Mouse (Mus musculus): Measurements from ENCODE around the gene C1qc. TPM values are rescaled to one million over a fixed set of nuclear protein-coding genes. Genes with fewer than 3 reads are reported as not detected.

Gene C1qc
- polyA plus RNA-seq, 1 experiment from 2014 or later, result 18.5 TPM

DNA sequence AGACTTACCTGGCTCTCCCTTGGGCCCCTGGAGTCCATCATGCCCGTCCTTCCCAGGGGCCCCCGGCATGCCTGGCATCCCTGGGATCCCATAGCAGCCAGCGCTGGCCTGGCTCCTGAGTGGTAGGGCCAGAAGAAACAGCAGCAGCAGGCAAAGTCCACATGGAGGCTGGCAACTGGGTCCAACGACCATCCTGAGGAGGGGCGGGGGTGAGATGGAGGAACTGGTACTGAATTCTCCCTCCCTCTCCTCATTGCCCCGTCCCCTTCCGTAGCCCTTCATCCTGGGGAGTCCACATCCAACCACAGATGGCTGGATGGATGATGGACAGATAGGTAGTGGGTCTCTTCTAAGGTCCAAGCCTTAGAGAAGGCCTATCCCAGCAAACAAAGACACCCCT lies 494 bp downstream of the C1qc start:
- Histone ChIP-seq H3K4me3 (no peak overlapping the region), H3K27ac (no peak overlapping the region), H3K36me3 (no peaks in the 10 kb centered on the region), H3K27me3 (ENCODE audit: insufficient read depth, poor library complexity, severe bottlenecking) (peaks cover 72% of the 10 kb centered on the region), H3K9me3 (no peaks in the 10 kb centered on the region), H3K4me1 (replicated peaks) (peaks cover 21% of the 10 kb centered on the region)
- no peak for DNase-seq (ENCODE audit: low spot score)
- 66% methylated on average over 7 of the region's 7 CpGs for WGBS

- no peak overlapping the region for H3K27ac ChIP-seq
- WGBS, result 86% methylated on average over 4 of the region's 4 CpGs
- H3K4me3 ChIP-seq, result no peak overlapping the region
- H3K4me1 ChIP-seq (replicated peaks), result peaks cover 23% of the 10 kb centered on the region
- no peaks in the 10 kb centered on the region for H3K36me3 ChIP-seq
- peaks cover 59% of the 10 kb centered on the region for H3K27me3 ChIP-seq (ENCODE audit: insufficient read depth, poor library complexity, severe bottlenecking)
- DNase-seq (ENCODE audit: low spot score), result no peak
- H3K9me3 ChIP-seq, result no peaks in the 10 kb centered on the region
Observed at GRCm38 (mm10) chr4:136891115-136891514, 1.8 kb downstream of the C1qc start.

GRCm38 (mm10) chr4:136889981-136890380 lies 2.9 kb downstream of the C1qc start:
- WGBS, result 90% methylated on average over 15 of the region's 15 CpGs
- H3K27me3 ChIP-seq (ENCODE audit: insufficient read depth, poor library complexity, severe bottlenecking), result peaks cover 48% of the 10 kb centered on the region

DNA sequence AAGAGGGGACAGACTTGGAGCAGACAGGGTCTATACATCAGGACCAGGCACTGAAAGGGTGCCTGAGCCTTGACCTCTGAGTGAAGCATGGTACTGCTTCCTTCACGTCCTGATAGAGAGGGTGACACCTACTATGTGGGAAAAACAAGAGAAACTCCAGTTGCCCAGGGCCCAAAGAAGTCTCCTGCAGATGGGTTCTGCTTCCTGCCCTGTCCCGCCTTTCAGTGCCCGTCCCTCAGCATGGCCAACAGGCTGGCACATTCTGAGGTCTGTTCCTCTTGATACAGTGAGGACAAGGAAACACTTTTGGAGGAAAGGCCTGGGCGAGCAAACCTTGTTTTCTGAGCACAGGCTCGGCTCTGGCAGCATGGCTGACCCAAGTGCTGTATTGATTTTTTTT lies 5.2 kb downstream of the C1qc start:
- Histone ChIP-seq H3K36me3 (no peaks in the 10 kb centered on the region), H3K4me1 (replicated peaks) (peaks cover 11% of the 10 kb centered on the region; the same call in 1 of the 2 replicates), H3K4me3 (no peak overlapping the region), H3K9me3 (no peaks in the 10 kb centered on the region), H3K27me3 (ENCODE audit: insufficient read depth, poor library complexity, severe bottlenecking) (peaks cover 27% of the 10 kb centered on the region), H3K27ac (no peak overlapping the region)
- DNase-seq (ENCODE audit: low spot score), result no peak
- WGBS, result 79% methylated on average over 5 of the region's 5 CpGs

More at GRCm38 (mm10) chr4:136889981-136890380, 2.9 kb downstream of the C1qc start:
- Histone ChIP-seq H3K27ac (no peak overlapping the region), H3K9me3 (no peaks in the 10 kb centered on the region), H3K4me3 (no peak overlapping the region), H3K36me3 (no peaks in the 10 kb centered on the region), H3K4me1 (replicated peaks) (peaks cover 18% of the 10 kb centered on the region)
- no peak for DNase-seq (ENCODE audit: low spot score)

DNA sequence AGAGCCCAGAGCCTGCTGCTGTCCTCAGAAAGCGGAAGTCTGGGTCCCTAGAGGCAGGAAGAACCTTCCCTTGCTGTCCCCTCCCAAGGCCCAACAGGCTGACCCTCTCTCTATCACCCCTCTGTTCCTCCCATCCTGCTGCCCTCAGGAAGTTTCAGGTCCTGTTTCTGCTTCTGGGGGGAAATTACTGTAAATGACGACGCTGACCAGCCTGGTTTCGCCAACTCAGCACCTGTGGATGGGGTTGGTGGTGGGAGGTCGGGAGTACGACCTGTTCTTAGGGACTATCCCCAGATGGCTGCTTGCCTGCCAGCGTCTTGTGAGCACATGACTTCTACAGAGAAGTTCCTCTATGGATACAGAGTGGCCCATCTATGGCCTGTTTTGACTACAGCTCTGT lies 6.8 kb downstream of the C1qc start, which contains the start of gene C1qb:
C1qb (minus strand) TSS at position 87 of the 400 bp plus-strand sequence.
- Histone ChIP-seq H3K27me3 (ENCODE audit: insufficient read depth, poor library complexity, severe bottlenecking) (peaks cover 12% of the 10 kb centered on the region), H3K36me3 (no peaks in the 10 kb centered on the region), H3K9me3 (no peaks in the 10 kb centered on the region), H3K4me3 (no peak within 1 kb of the TSS), H3K4me1 (replicated peaks) (peaks cover 11% of the 10 kb centered on the region; the same call in 1 of the 2 replicates), H3K27ac (no peak within 1 kb of the TSS)
- WGBS, result 78% methylated on average over 7 of the region's 7 CpGs
- no peak for DNase-seq (ENCODE audit: low spot score)

DNA sequence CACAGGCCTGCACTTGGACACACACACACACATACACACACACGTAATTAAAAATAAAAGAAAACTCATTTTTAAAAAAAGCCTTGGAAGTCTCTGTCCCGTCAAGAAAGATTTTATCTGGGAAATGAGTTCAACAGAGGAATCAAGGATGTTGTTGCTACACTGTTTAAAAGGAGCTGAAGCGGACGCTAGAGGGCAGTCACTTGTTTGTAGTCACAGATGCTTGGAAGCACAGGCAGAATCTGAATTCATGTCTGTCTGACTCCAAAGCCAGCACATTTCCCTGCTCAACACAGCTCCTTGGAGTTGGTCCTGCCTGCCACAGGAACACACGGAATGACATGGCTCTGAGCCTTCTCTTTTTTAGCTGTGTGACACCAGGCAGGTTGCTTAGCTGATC lies 14.3 kb downstream of the C1qc start:
- Histone ChIP-seq H3K4me1 (replicated peaks) (no peaks in the 10 kb centered on the region), H3K36me3 (no peaks in the 10 kb centered on the region), H3K9me3 (no peaks in the 10 kb centered on the region), H3K27me3 (ENCODE audit: insufficient read depth, poor library complexity, severe bottlenecking) (no peaks in the 10 kb centered on the region), H3K4me3 (no peak overlapping the region), H3K27ac (no peak overlapping the region)
- DNase-seq (ENCODE audit: low spot score), result no peak
- WGBS, result 24% methylated on average over 5 of the region's 5 CpGs

GRCm38 (mm10) chr4:136878171-136878570 lies 14.7 kb downstream of the C1qc start:
- 48% methylated on average over 8 of the region's 8 CpGs for WGBS

GRCm38 (mm10) chr4:136876971-136877370 lies 15.9 kb downstream of the C1qc start:
- no peaks in the 10 kb centered on the region for H3K27me3 ChIP-seq (ENCODE audit: insufficient read depth, poor library complexity, severe bottlenecking)
- H3K4me1 ChIP-seq (replicated peaks), result no peaks in the 10 kb centered on the region
- 22% methylated on average over 7 of the region's 7 CpGs for WGBS
- no peaks in the 10 kb centered on the region for H3K36me3 ChIP-seq
- H3K27ac ChIP-seq, result no peak overlapping the region
- peak; percentile 63 for DNase-seq (ENCODE audit: low spot score)
- H3K9me3 ChIP-seq, result no peaks in the 10 kb centered on the region
- H3K4me3 ChIP-seq, result no peak overlapping the region

More at GRCm38 (mm10) chr4:136878171-136878570, 14.7 kb downstream of the C1qc start:
- Histone ChIP-seq H3K36me3 (no peaks in the 10 kb centered on the region), H3K27me3 (ENCODE audit: insufficient read depth, poor library complexity, severe bottlenecking) (no peaks in the 10 kb centered on the region), H3K9me3 (no peaks in the 10 kb centered on the region), H3K4me3 (no peak overlapping the region), H3K4me1 (replicated peaks) (no peaks in the 10 kb centered on the region), H3K27ac (no peak overlapping the region)
- DNase-seq (ENCODE audit: low spot score), result no peak

DNA sequence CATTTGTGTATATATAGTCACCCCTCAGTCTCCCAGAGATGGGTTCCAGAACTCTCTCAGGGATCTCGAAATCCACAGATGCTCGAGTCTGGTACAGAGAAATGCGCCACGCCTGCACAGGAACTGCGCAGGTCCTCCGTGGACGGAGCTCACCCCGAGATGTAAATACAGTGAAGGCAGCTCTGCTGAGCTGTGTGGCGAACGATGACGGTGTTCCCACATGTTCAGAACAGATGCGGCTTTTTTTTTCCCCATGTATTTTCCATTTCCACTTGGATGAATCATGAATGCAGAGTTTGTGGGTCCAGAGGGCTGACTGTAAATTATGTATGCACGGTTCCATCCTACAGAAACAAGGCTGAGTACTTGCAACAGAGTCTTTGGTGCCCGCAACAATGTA lies 17.9 kb downstream of the C1qc start:
- no peak for DNase-seq (ENCODE audit: low spot score)
- H3K4me3 ChIP-seq, result no peak overlapping the region
- 92% methylated on average over 14 of the region's 14 CpGs for WGBS
- H3K27ac ChIP-seq, result no peak overlapping the region
- H3K36me3 ChIP-seq, result no peaks in the 10 kb centered on the region
- 0 out of 2 replicates have a peak, but pooled peaks cover 1% of the 10 kb centered on the region for H3K4me1 ChIP-seq (replicated peaks)
- H3K9me3 ChIP-seq, result no peaks in the 10 kb centered on the region
- 0 out of 2 replicates have a peak, but pooled peaks cover under 1% of the 10 kb centered on the region for H3K27me3 ChIP-seq (ENCODE audit: insufficient read depth, poor library complexity, severe bottlenecking)

DNA sequence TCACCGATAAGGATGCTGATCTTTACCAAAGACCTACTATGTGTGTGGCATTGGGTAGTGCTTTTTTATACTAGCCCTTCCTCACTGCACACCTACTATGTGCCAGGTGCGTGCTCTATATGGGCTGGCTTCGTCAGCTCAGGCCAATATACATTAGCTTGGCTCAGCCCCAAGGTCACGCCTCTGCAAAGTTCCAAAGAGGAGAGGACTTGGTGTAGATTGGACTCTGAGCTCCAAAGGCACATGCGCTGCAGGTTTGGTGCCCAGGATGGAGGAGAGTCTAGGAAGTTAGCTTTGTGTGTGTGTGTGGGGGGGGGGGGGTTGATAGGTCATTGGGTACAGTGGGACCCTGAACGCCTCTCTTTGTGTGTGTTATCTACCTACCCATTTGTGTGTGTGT lies 24.5 kb downstream of the C1qc start:
- WGBS, result 87% methylated on average over 6 of the region's 6 CpGs
- peaks cover 55% of the 10 kb centered on the region for H3K4me1 ChIP-seq (replicated peaks)
- H3K27ac ChIP-seq, result no peak overlapping the region

GRCm38 (mm10) chr4:136867690-136868345 lies 25.0 kb downstream of the C1qc start:
- WGBS, result 19% methylated on average over 12 of the region's 12 CpGs
- H3K4me1 ChIP-seq (replicated peaks), result peaks cover 60% of the 10 kb centered on the region
- DNase-seq (ENCODE audit: low spot score), result peak; percentile 43

More for the DNA sequence above, 24.5 kb downstream of the C1qc start:
- H3K36me3 ChIP-seq, result no peaks in the 10 kb centered on the region
- H3K27me3 ChIP-seq (ENCODE audit: insufficient read depth, poor library complexity, severe bottlenecking), result peaks cover 6% of the 10 kb centered on the region; the same call in 1 of the 2 replicates
- no peak for DNase-seq (ENCODE audit: low spot score)
- no peak overlapping the region for H3K4me3 ChIP-seq
- H3K9me3 ChIP-seq, result no peaks in the 10 kb centered on the region

DNA sequence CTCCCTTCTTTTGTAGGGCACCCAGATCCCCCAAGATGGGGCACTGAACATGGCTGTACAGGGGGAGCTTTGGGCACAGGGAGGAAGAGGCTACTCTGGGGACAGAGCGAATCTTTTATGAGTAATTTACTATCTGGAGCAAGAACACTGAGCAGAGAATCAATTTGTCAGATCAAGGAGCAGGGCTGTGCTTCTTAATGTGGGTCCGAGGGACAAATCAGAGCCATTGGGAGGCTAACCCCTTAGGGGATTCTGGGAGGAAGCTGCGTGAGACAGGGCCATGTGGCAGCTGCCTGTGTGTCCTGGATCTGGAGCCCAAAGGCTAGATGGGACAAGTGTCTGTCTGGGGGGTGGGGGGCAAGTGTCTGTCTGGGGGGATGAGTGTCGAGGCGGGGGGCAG lies 27.3 kb downstream of the C1qc start:
- H3K27me3 ChIP-seq (ENCODE audit: insufficient read depth, poor library complexity, severe bottlenecking), result peaks cover 19% of the 10 kb centered on the region; the same call in 1 of the 2 replicates
- WGBS, result 66% methylated on average over 5 of the region's 5 CpGs
- peak overlapping the region; percentile 22; the same call in 1 of the 2 replicates for H3K4me3 ChIP-seq
- H3K4me1 ChIP-seq (replicated peaks), result peaks cover 83% of the 10 kb centered on the region
- peak overlapping the region; percentile 92 for H3K27ac ChIP-seq
- no peaks in the 10 kb centered on the region for H3K36me3 ChIP-seq
- H3K9me3 ChIP-seq, result no peaks in the 10 kb centered on the region
- no peak for DNase-seq (ENCODE audit: low spot score)

More at GRCm38 (mm10) chr4:136867690-136868345, 25.0 kb downstream of the C1qc start:
- no peaks in the 10 kb centered on the region for H3K36me3 ChIP-seq
- peak overlapping the region; percentile 92; the same call in 1 of the 2 replicates for H3K27ac ChIP-seq
- H3K27me3 ChIP-seq (ENCODE audit: insufficient read depth, poor library complexity, severe bottlenecking), result peaks cover 9% of the 10 kb centered on the region; the same call in 1 of the 2 replicates
- H3K9me3 ChIP-seq, result no peaks in the 10 kb centered on the region
- no peak overlapping the region for H3K4me3 ChIP-seq

- peaks cover 18% of the 10 kb centered on the region; the same call in 1 of the 2 replicates for H3K27me3 ChIP-seq (ENCODE audit: insufficient read depth, poor library complexity, severe bottlenecking)
- H3K27ac ChIP-seq, result peak overlapping the region; percentile 92
- no peaks in the 10 kb centered on the region for H3K36me3 ChIP-seq
- H3K9me3 ChIP-seq, result no peaks in the 10 kb centered on the region
- peak overlapping the region; percentile 22 for H3K4me3 ChIP-seq
- 4% methylated on average over 15 of the region's 15 CpGs for WGBS
- peak; percentile 93 for DNase-seq (ENCODE audit: low spot score)
- peaks cover 83% of the 10 kb centered on the region for H3K4me1 ChIP-seq (replicated peaks)
Observed at GRCm38 (mm10) chr4:136864751-136865470, 28.0 kb downstream of the C1qc start.

Data from hindbrain, embryonic 10.5 days (tissue).